In genomic region chr10:79945507-79946234, GRCm38 (mm10) we compare ENCODE assay signal across 8 mouse cellular contexts. TPM values are rescaled to one million over a fixed set of nuclear protein-coding genes. Genes with fewer than 3 reads are reported as not detected.
DNase-seq lines count a peak whose midpoint lies in the region; ATAC-seq and TF ChIP-seq lines count a peak whose summit lies in the region.

No protein-coding gene starts in this region.

- peak; percentile 52 for DNase-seq in midbrain, embryonic 10.5 days (ENCODE audit: low spot score)
- peak; percentile 62 for DNase-seq in lung, embryonic 14.5 days
- DNase-seq in adrenal gland, adult 18-20 months (ENCODE audit: low spot score in 2 of 2), result no peak
- no peak for DNase-seq in ovary, postnatal 14 days (ENCODE audit: low spot score)
- no peak for DNase-seq in layer of hippocampus, postnatal 25 days (ENCODE audit: extremely low spot score in 1 of 2, low spot score in 1 of 2)

- no peak overlapping the region for H3K4me2 ChIP-seq in midbrain, embryonic 15.5 days
- peak overlapping the region; percentile 64 for H3K4me2 ChIP-seq in intestine, postnatal 0 days (replicated peaks; ENCODE audit: low read depth)
- H3K4me2 ChIP-seq in lung, embryonic 14.5 days, result peak overlapping the region; percentile 47
- peak overlapping the region; percentile 40 for H3K4me2 ChIP-seq in stomach, embryonic 15.5 days

- no peak for ATAC-seq in midbrain, embryonic 15.5 days (replicated peaks)
- 0 out of 2 replicates have a peak, but pooled peaks have one; percentile 10 for ATAC-seq in intestine, postnatal 0 days
- peak; percentile 63 for ATAC-seq in lung, embryonic 14.5 days (ENCODE audit: insufficient read depth)
- peak; percentile 71 for ATAC-seq in stomach, embryonic 15.5 days (ENCODE audit: insufficient read depth, low FRiP score, low read depth)

- H3K4me3 ChIP-seq in midbrain, embryonic 10.5 days, result peak overlapping the region; percentile 9
- H3K4me3 ChIP-seq in midbrain, embryonic 15.5 days, result no peak overlapping the region
- 0 out of 2 replicates have a peak overlapping the region, but pooled peaks have one; percentile 21 for H3K4me3 ChIP-seq in intestine, postnatal 0 days (ENCODE audit: low read depth, low read length)
- no peak overlapping the region for H3K4me3 ChIP-seq in lung, embryonic 14.5 days (ENCODE audit: low read depth, low read length)
- H3K4me3 ChIP-seq in stomach, embryonic 15.5 days (replicated peaks), result 0 out of 2 replicates have a peak overlapping the region, but pooled peaks have one; percentile 3

- 25% methylated on average over 16 of the region's 16 CpGs for WGBS in midbrain, embryonic 10.5 days
- WGBS in midbrain, embryonic 15.5 days, result 24% methylated on average over 16 of the region's 16 CpGs
- WGBS in intestine, postnatal 0 days, result 20% methylated on average over 16 of the region's 16 CpGs
- 28% methylated on average over 16 of the region's 16 CpGs for WGBS in lung, embryonic 14.5 days
- 31% methylated on average over 16 of the region's 16 CpGs for WGBS in stomach, embryonic 15.5 days

- no peak overlapping the region for H3K9ac ChIP-seq in midbrain, embryonic 15.5 days
- peak overlapping the region; percentile 40; the same call in 1 of the 2 replicates for H3K9ac ChIP-seq in intestine, postnatal 0 days (ENCODE audit: low read depth, low read length)
- no peak overlapping the region for H3K9ac ChIP-seq in lung, embryonic 14.5 days
- no peak overlapping the region for H3K9ac ChIP-seq in stomach, embryonic 15.5 days

- peaks cover 48% of the 10 kb centered on the region for H3K36me3 ChIP-seq in midbrain, embryonic 10.5 days
- H3K36me3 ChIP-seq in midbrain, embryonic 15.5 days (replicated peaks), result no peaks in the 10 kb centered on the region; the same call in 1 of the 2 replicates
- H3K36me3 ChIP-seq in intestine, postnatal 0 days (ENCODE audit: control insufficient read depth, insufficient read depth), result peaks cover 40% of the 10 kb centered on the region
- peaks cover 35% of the 10 kb centered on the region for H3K36me3 ChIP-seq in lung, embryonic 14.5 days (ENCODE audit: insufficient read depth)
- peaks cover 26% of the 10 kb centered on the region for H3K36me3 ChIP-seq in stomach, embryonic 15.5 days

- H3K9me3 ChIP-seq in midbrain, embryonic 10.5 days (replicated peaks), result no peaks in the 10 kb centered on the region
- no peaks in the 10 kb centered on the region for H3K9me3 ChIP-seq in midbrain, embryonic 15.5 days
- H3K9me3 ChIP-seq in intestine, postnatal 0 days (ENCODE audit: control insufficient read depth), result no peaks in the 10 kb centered on the region
- H3K9me3 ChIP-seq in lung, embryonic 14.5 days (ENCODE audit: low read depth, low read length), result no peaks in the 10 kb centered on the region
- no peaks in the 10 kb centered on the region for H3K9me3 ChIP-seq in stomach, embryonic 15.5 days

- peak overlapping the region; percentile 86 for H3K27ac ChIP-seq in midbrain, embryonic 10.5 days (replicated peaks)
- no peak overlapping the region for H3K27ac ChIP-seq in midbrain, embryonic 15.5 days
- peak overlapping the region; percentile 88 for H3K27ac ChIP-seq in intestine, postnatal 0 days (ENCODE audit: low read depth, low read length)
- H3K27ac ChIP-seq in lung, embryonic 14.5 days (ENCODE audit: low read depth), result peak overlapping the region; percentile 86
- peak overlapping the region; percentile 86 for H3K27ac ChIP-seq in stomach, embryonic 15.5 days

- H3K4me1 ChIP-seq in midbrain, embryonic 10.5 days, result peaks cover 54% of the 10 kb centered on the region
- peaks cover 10% of the 10 kb centered on the region for H3K4me1 ChIP-seq in midbrain, embryonic 15.5 days
- H3K4me1 ChIP-seq in intestine, postnatal 0 days (replicated peaks; ENCODE audit: control insufficient read depth, insufficient read depth, low read length), result peaks cover 24% of the 10 kb centered on the region
- H3K4me1 ChIP-seq in lung, embryonic 14.5 days (ENCODE audit: insufficient read depth), result peaks cover 17% of the 10 kb centered on the region
- H3K4me1 ChIP-seq in stomach, embryonic 15.5 days, result peaks cover 42% of the 10 kb centered on the region

- no peak for TF ChIP-seq CTCF in intestine, postnatal 0 days (IDR thresholded peaks at IDR 0.05; ENCODE audit: low read depth)
- no peak for TF ChIP-seq CTCF in lung, embryonic 14.5 days (IDR thresholded peaks at IDR 0.05; ENCODE audit: low read depth)

- H3K27me3 ChIP-seq in midbrain, embryonic 10.5 days (ENCODE audit: low read depth, poor library complexity, severe bottlenecking), result no peaks in the 10 kb centered on the region
- H3K27me3 ChIP-seq in midbrain, embryonic 15.5 days (replicated peaks), result no peaks in the 10 kb centered on the region
- H3K27me3 ChIP-seq in intestine, postnatal 0 days (replicated peaks; ENCODE audit: control insufficient read depth, insufficient read depth, low read length), result no peaks in the 10 kb centered on the region
- H3K27me3 ChIP-seq in lung, embryonic 14.5 days (ENCODE audit: insufficient read depth, low read length), result no peaks in the 10 kb centered on the region
- H3K27me3 ChIP-seq in stomach, embryonic 15.5 days (replicated peaks), result no peaks in the 10 kb centered on the region

RNA-seq across cellular contexts. Expression of gene Wdr18, which starts 14.3 kb away (rescaled TPM):
- polyA plus RNA-seq in midbrain, embryonic 10.5 days (2016; fragmentation: Nextera tagmentation; extraction: Ambion mirVana), result 136 and 155 TPM in 2 replicates
- 87.3 and 87.5 TPM in 2 replicates for polyA plus RNA-seq in midbrain, embryonic 15.5 days (2015; fragmentation: Nextera tagmentation; extraction: Ambion mirVana)
- polyA plus RNA-seq in intestine, postnatal 0 days (2015; fragmentation: Nextera tagmentation; extraction: Ambion mirVana), result 41.9 and 44.0 TPM in 2 replicates
- 113 and 124 TPM in 2 replicates for polyA plus RNA-seq in lung, embryonic 14.5 days (2014; fragmentation: Nextera tagmentation; extraction: Ambion mirVana)
- 86.0 and 86.2 TPM in 2 replicates for polyA plus RNA-seq in stomach, embryonic 15.5 days (2015; fragmentation: Nextera tagmentation; extraction: Ambion mirVana)
- total RNA-seq in adrenal gland, adult 18-20 months (2021), result 10 to 100 TPM; 37.2 to 40.1 TPM
- total RNA-seq in layer of hippocampus, postnatal 25 days (2021), result 10 to 100 TPM; 42.9 to 45.8 TPM

RNA-seq across cellular contexts. Expression of gene Arid3a, which starts 18.8 kb away (rescaled TPM):
- polyA plus RNA-seq in midbrain, embryonic 10.5 days (2016; fragmentation: Nextera tagmentation; extraction: Ambion mirVana), result 12.5 and 13.4 TPM in 2 replicates
- 2.9 and 4.7 TPM in 2 replicates for polyA plus RNA-seq in midbrain, embryonic 15.5 days (2015; fragmentation: Nextera tagmentation; extraction: Ambion mirVana)
- polyA plus RNA-seq in intestine, postnatal 0 days (2015; fragmentation: Nextera tagmentation; extraction: Ambion mirVana), result 8.7 and 13.2 TPM in 2 replicates
- polyA plus RNA-seq in lung, embryonic 14.5 days (2014; fragmentation: Nextera tagmentation; extraction: Ambion mirVana), result 5.1 and 5.4 TPM in 2 replicates
- 9.8 and 10.0 TPM in 2 replicates for polyA plus RNA-seq in stomach, embryonic 15.5 days (2015; fragmentation: Nextera tagmentation; extraction: Ambion mirVana)
- 1 to 10 TPM; 3.6 to 4.3 TPM for total RNA-seq in adrenal gland, adult 18-20 months (2021)
- 1 to 10 TPM; 4.6 to 6.9 TPM for total RNA-seq in layer of hippocampus, postnatal 25 days (2021)

RNA-seq across cellular contexts. Expression of gene R3hdm4, which starts 24.7 kb away (rescaled TPM):
- polyA plus RNA-seq in midbrain, embryonic 10.5 days (2016; fragmentation: Nextera tagmentation; extraction: Ambion mirVana), result 126 and 154 TPM in 2 replicates
- 292 and 296 TPM in 2 replicates for polyA plus RNA-seq in midbrain, embryonic 15.5 days (2015; fragmentation: Nextera tagmentation; extraction: Ambion mirVana)
- polyA plus RNA-seq in intestine, postnatal 0 days (2015; fragmentation: Nextera tagmentation; extraction: Ambion mirVana), result 62.0 and 62.8 TPM in 2 replicates
- polyA plus RNA-seq in lung, embryonic 14.5 days (2014; fragmentation: Nextera tagmentation; extraction: Ambion mirVana), result 127 and 132 TPM in 2 replicates
- polyA plus RNA-seq in stomach, embryonic 15.5 days (2015; fragmentation: Nextera tagmentation; extraction: Ambion mirVana), result 137 and 140 TPM in 2 replicates
- total RNA-seq in adrenal gland, adult 18-20 months (2021), result 100 to 1,000 TPM in 1 of 2 experiments, 10 to 100 TPM in 1; 92.0 to 107 TPM
- 100 to 1,000 TPM; 428 to 450 TPM for total RNA-seq in layer of hippocampus, postnatal 25 days (2021)

RNA-seq across cellular contexts. Expression of gene Grin3b, which starts 24.8 kb away (rescaled TPM):
- polyA plus RNA-seq in midbrain, embryonic 10.5 days (2016; fragmentation: Nextera tagmentation; extraction: Ambion mirVana), result 0.25 and 0.30 TPM in 2 replicates
- 0.34 and 0.66 TPM in 2 replicates for polyA plus RNA-seq in midbrain, embryonic 15.5 days (2015; fragmentation: Nextera tagmentation; extraction: Ambion mirVana)
- polyA plus RNA-seq in intestine, postnatal 0 days (2015; fragmentation: Nextera tagmentation; extraction: Ambion mirVana), result 0.08 and 0.17 TPM in 2 replicates
- polyA plus RNA-seq in lung, embryonic 14.5 days (2014; fragmentation: Nextera tagmentation; extraction: Ambion mirVana), result 0.30 and 0.41 TPM in 2 replicates
- 0.27 and 0.34 TPM in 2 replicates for polyA plus RNA-seq in stomach, embryonic 15.5 days (2015; fragmentation: Nextera tagmentation; extraction: Ambion mirVana)
- total RNA-seq in adrenal gland, adult 18-20 months (2021), result under 1 TPM in 1 of 2 experiments, not detected in 1; 0.19 TPM
- under 1 TPM; 0.12 to 0.15 TPM for total RNA-seq in layer of hippocampus, postnatal 25 days (2021)

RNA-seq across cellular contexts. Expression of gene Kiss1r, which starts 28.9 kb away (rescaled TPM):
- 1.0 and 1.2 TPM in 2 replicates for polyA plus RNA-seq in midbrain, embryonic 10.5 days (2016; fragmentation: Nextera tagmentation; extraction: Ambion mirVana)
- polyA plus RNA-seq in midbrain, embryonic 15.5 days (2015; fragmentation: Nextera tagmentation; extraction: Ambion mirVana), result 3.1 and 3.3 TPM in 2 replicates
- polyA plus RNA-seq in intestine, postnatal 0 days (2015; fragmentation: Nextera tagmentation; extraction: Ambion mirVana), result 0.21 and 0.47 TPM in 2 replicates
- polyA plus RNA-seq in lung, embryonic 14.5 days (2014; fragmentation: Nextera tagmentation; extraction: Ambion mirVana), result 0.70 and 1.2 TPM in 2 replicates
- 0.83 and 0.94 TPM in 2 replicates for polyA plus RNA-seq in stomach, embryonic 15.5 days (2015; fragmentation: Nextera tagmentation; extraction: Ambion mirVana)
- total RNA-seq in adrenal gland, adult 18-20 months (2021), result 1 to 10 TPM; 1.0 to 2.2 TPM
- 1 to 10 TPM; 6.6 to 6.7 TPM for total RNA-seq in layer of hippocampus, postnatal 25 days (2021)

Comparison
In these comparisons a context has a peak if more than half of its experiments do, and no peak if none do; other contexts are left out.
1. H3K4me3 ChIP-seq: peak in midbrain, embryonic 10.5 days (single experiment), intestine, postnatal 0 days (single experiment) and stomach, embryonic 15.5 days (single experiment); none in midbrain, embryonic 15.5 days (single experiment) and lung, embryonic 14.5 days (single experiment).
2. DNase-seq: peak in midbrain, embryonic 10.5 days (single experiment) and lung, embryonic 14.5 days (single experiment); none in adrenal gland, adult 18-20 months (0 of 2), ovary, postnatal 14 days (single experiment) and layer of hippocampus, postnatal 25 days (0 of 2).